Mouse (Mus musculus) spleen, adult 2 months (tissue): Measurements from ENCODE around the gene Lmbr1l.

Experiments used
- CTCF ChIP-seq: fragments of 200-500 bp; IDR thresholded peaks from 2 replicates; pipeline ENCODE4 v1.5.1; 2011; ENCODE audit warnings: mild to moderate bottlenecking, inconsistent platforms; ENCODE audit not compliant: insufficient read depth, insufficient read length, insufficient replicate concordance; ENCODE audit errors: extremely low read depth
- POLR2A ChIP-seq: fragments of 200-500 bp; IDR thresholded peaks from 2 replicates; pipeline ENCODE4 v1.6.1; 2011; ENCODE audit warnings: low read depth, low read length, inconsistent platforms

- TF ChIP-seq CTCF (no peak), POLR2A (no peak)
Measured at GRCm38 (mm10) chr15:98870179-98871069, 47.6 kb downstream of the Lmbr1l start.
